Mouse (Mus musculus) testis, postnatal 14 days (tissue): ENCODE results near the gene Epha1.

Experiments used
- DNase-seq: peaks from one replicate; pipeline ENCODE4 v3.0.0; 2021; ENCODE audit warnings: low spot score

Epha1 gene

GRCm38 (mm10) chr6:42324482-42325267, 48.4 kb downstream of the Epha1 start, which contains the start of gene Fam131b:
TSS of gene Fam131b (minus strand) at chr6:42324643.
- no peak for DNase-seq

- DNase-seq, result peak; percentile 28
Measured at GRCm38 (mm10) chr6:42324067-42324481, 49.0 kb downstream of the Epha1 start.

- DNase-seq, result no peak
Measured at GRCm38 (mm10) chr6:42323371-42324066, 49.5 kb downstream of the Epha1 start.

GRCm38 (mm10) chr6:42318293-42318692, 54.8 kb downstream of the Epha1 start:
- DNase-seq, result no peak

GRCm38 (mm10) chr6:42310427-42311053, 62.5 kb downstream of the Epha1 start:
- no peak for DNase-seq

GRCm38 (mm10) chr6:42309816-42310378, 63.2 kb downstream of the Epha1 start:
- DNase-seq, result no peak
